Mouse (Mus musculus): ENCODE measurements around the gene Zfp335. TPM values are rescaled to one million over a fixed set of nuclear protein-coding genes. Genes with fewer than 3 reads are reported as not detected.
"Not testable (repeated sequence)": the region's sequence is repeated elsewhere in the genome, so short reads cannot be mapped to it uniquely, and the experiment has no call there.

The Zfp335 gene
- total and polyA plus RNA-seq, 3 experiments = 5.2 to 16.5 (median 12.0) TPM

DNA sequence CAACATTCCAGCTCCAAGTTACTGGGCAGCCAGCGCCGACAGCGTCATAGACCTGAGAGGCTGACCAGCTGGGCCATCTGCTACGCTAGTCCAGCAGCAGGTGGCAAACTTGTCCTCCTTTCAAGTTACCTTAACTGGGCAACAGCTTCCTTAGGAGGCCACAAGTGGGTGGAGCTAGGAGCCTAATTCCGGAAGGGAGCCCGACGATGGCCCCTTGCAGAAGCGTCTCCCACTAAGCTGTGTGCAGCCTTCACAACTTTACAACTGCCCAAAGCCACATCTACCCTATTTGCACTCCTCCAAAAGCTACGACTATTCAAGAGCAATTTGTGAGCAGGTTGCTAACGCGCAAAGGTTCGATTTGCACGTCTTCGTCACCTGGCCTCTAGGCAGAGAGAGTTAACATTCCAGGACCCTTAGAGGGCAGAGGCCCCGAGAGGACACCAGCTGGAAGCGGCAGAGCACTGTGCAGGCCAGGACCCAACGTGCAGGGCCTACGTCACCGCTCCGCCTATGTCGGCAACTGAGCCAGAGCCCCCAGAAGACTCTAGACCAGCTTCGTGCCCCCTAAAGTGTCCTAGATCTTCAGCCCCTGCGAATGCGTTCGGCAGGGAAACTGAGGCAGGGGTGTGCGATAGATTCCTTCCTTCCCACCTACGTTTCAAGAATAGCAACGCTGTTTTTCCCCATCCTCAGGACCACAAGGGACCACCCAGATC is 32.9 kb downstream of the Zfp335 start (continued):
- TF ChIP-seq E2F4 (IDR thresholded peaks at IDR 0.05; ENCODE audit: insufficient replicate concordance, low read depth, low read length) = no peak
- no peak for TF ChIP-seq MAFK (IDR thresholded peaks at IDR 0.05; ENCODE audit: insufficient replicate concordance, low read length)
- no peak for TF ChIP-seq KAT2A (IDR thresholded peaks at IDR 0.05; ENCODE audit: insufficient replicate concordance, low read length)
- TF ChIP-seq NRF1 (IDR thresholded peaks at IDR 0.05; ENCODE audit: low read depth, low read length) = peak; percentile 50; the same call in 1 of the 2 replicates

DNA sequence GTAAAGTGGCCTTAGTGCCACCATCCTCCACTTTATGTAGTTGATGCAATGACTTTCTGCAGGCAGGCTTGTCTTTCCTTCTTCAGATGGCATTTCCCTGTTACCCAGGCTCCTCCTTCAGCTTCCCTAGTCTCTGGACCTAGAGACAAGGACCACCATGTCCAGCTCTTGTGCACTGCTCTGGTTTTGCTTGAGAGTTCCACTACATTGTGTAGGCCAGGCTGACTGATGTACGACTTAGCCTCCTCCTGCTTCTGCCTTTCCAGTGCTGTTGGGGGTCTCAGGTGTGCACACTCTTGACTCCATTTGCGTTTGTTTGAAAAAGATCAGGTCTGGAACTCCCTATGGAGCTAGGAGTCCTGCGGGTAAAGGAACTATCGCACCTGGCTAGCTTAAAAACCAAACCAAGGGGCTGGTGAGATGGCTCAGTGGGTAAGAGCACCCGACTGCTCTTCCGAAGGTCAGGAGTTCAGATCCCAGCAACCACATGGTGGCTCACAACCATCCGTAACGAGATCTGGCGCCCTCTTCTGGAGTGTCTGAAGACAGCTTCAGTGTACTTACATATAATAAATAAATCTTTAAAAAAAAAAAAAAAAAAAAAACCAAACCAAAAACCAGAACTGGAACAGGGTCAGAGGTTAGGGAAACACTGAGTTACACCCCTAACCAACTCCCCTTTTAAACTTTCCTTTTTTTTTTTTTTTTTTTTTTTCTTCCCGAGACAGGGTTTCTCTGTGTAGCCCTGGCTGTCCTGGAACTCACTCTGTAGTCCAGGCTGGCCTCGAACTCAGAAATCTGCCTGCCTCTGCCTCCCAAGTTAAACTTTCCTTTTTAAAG is 34.0 kb downstream of the Zfp335 start:
- Histone ChIP-seq H3K4me2 (ENCODE audit: insufficient read depth, low read depth, poor library complexity, severe bottlenecking) (peak overlapping the region; percentile 53; the same call in 1 of the 2 replicates), H3K4me1 (ENCODE audit: control insufficient read depth in 1 of 2, insufficient read depth in 2 of 2) (peaks cover 2 to 22% of the 10 kb centered on the region in 2 experiments), H3K79me2 (replicated peaks; ENCODE audit: control insufficient read depth, extremely low read depth, insufficient read depth, poor library complexity, severe bottlenecking) (peaks cover 18% of the 10 kb centered on the region)
- DNase-seq (ENCODE audit: extremely low read depth); H3K4me3 ChIP-seq (replicated peaks in 1 of 3; ENCODE audit: low read depth in 2 of 3, low read length in 2 of 3, poor library complexity in 1 of 3); H3K27ac ChIP-seq (ENCODE audit: insufficient read depth, low read depth); H3K9ac ChIP-seq (ENCODE audit: insufficient read depth, low read depth); H3K27me3 ChIP-seq (replicated peaks); H3K36me3 ChIP-seq (replicated peaks in 1 of 2; ENCODE audit: control insufficient read depth in 1 of 2, insufficient read depth in 1 of 2, low read length in 1 of 2); H3K9me3 ChIP-seq (replicated peaks; ENCODE audit: low read length); dilution Hi-C loops (cut with MboI; ENCODE audit: extremely low pct_ligation_motif_present, extremely low pct_unique_long_range_greater_than_20kb, low sequenced_read_pairs): not testable (repeated sequence)
- in situ Hi-C loops (cut with MboI; ENCODE audit: low pct_ligation_motif_present, low pct_unique_long_range_greater_than_20kb, low sequenced_read_pairs) = loop anchor here (5.0 kb wide), 1 partner anchor 45 kb away; the partner anchor contains the start of genes Ctsa and Neurl2
- peak in 1 of 2 experiments; percentile 32; a peak in 1 of 4 replicates for TF ChIP-seq CTCF (conservative IDR thresholded peaks at IDR 0.05 in 1 of 2, IDR thresholded peaks at IDR 0.05 in 1 of 2; ENCODE audit: low read depth in 2 of 2, low read length in 2 of 2)
- peak; percentile 80 for TF ChIP-seq ZNF384 (IDR thresholded peaks at IDR 0.05; ENCODE audit: low read depth, low read length)

DNA sequence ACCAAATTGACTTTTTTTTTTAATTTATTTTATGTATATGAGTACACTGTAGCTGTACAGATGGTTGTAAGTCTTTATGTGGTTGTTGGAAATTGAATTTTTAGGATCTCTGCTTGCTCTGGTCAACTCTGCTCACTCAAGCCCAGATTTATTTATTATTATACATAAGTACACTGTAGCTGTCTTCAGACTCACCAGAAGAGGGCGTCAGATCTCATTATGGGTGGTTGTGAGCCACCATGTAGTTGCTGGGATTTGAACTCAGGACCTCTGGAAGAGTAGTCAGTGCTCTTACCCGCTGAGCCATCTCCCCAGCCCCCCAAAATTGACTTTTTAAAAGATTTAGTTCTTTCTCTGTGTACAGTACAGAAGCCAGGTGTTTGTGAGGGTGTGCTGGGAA is 35.9 kb downstream of the Zfp335 start:
- H3K27ac ChIP-seq (ENCODE audit: insufficient read depth, low read depth); H3K36me3 ChIP-seq (replicated peaks in 1 of 2; ENCODE audit: control insufficient read depth in 1 of 2, insufficient read depth in 1 of 2, low read length in 1 of 2); H3K4me2 ChIP-seq (ENCODE audit: insufficient read depth, low read depth, poor library complexity, severe bottlenecking); H3K9ac ChIP-seq (ENCODE audit: insufficient read depth, low read depth); H3K79me2 ChIP-seq (replicated peaks; ENCODE audit: control insufficient read depth, extremely low read depth, insufficient read depth, poor library complexity, severe bottlenecking); H3K9me3 ChIP-seq (replicated peaks; ENCODE audit: low read length); DNase-seq (ENCODE audit: extremely low read depth); H3K4me3 ChIP-seq (replicated peaks in 1 of 3; ENCODE audit: low read depth in 2 of 3, low read length in 2 of 3, poor library complexity in 1 of 3); dilution Hi-C loops (cut with MboI; ENCODE audit: extremely low pct_ligation_motif_present, extremely low pct_unique_long_range_greater_than_20kb, low sequenced_read_pairs); H3K27me3 ChIP-seq (replicated peaks); H3K4me1 ChIP-seq (ENCODE audit: control insufficient read depth in 1 of 2, insufficient read depth in 2 of 2): not testable (repeated sequence)
- in situ Hi-C loops (cut with MboI; ENCODE audit: low pct_ligation_motif_present, low pct_unique_long_range_greater_than_20kb, low sequenced_read_pairs) = loop anchor here (5.0 kb wide), 1 partner anchor 43 kb away; the partner anchor contains the start of genes Ctsa and Neurl2

DNA sequence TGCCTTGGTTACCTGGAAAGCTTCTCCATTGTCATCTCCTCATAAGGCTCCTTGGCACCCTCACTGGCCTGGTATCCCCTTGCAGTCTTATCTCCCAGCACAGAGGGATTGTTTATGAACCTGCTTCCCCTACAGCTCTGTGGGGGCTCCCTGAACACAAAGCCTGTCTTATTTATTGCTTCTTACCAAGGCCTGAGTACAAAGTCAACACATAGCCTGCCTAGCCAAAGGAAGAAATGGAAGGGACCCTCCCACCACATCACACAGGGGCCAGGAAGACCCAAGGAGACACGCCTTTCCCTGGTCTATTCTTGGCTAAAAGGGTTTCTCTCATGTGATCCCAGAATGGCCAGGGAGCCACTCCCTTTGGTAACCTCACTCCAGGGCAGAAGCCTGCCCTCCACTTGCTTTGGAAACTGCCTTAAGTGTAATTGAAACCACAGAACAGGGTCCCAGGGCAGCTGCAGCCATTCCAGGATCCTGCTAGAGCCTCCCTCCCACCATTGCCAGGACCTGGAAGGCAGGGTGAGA is 37.3 kb downstream of the Zfp335 start:
- H3K9ac ChIP-seq (ENCODE audit: insufficient read depth, low read depth) = no peak overlapping the region

More for the DNA sequence above, 37.3 kb downstream of the Zfp335 start:
- Histone ChIP-seq H3K36me3 (replicated peaks in 1 of 2; ENCODE audit: control insufficient read depth in 1 of 2, insufficient read depth in 1 of 2, low read length in 1 of 2) (peaks cover 0 to 4% of the 10 kb centered on the region in 2 experiments), H3K79me2 (replicated peaks; ENCODE audit: control insufficient read depth, extremely low read depth, insufficient read depth, poor library complexity, severe bottlenecking) (no peaks in the 10 kb centered on the region), H3K4me3 (replicated peaks in 1 of 3; ENCODE audit: low read depth in 2 of 3, low read length in 2 of 3, poor library complexity in 1 of 3) (no peak overlapping the region), H3K27me3 (replicated peaks) (no peaks in the 10 kb centered on the region), H3K27ac (ENCODE audit: insufficient read depth, low read depth) (no peak overlapping the region), H3K9me3 (replicated peaks; ENCODE audit: low read length) (peaks cover 11% of the 10 kb centered on the region), H3K4me1 (ENCODE audit: control insufficient read depth in 1 of 2, insufficient read depth in 2 of 2) (peaks cover 0 to 5% of the 10 kb centered on the region in 2 experiments; a peak in 2 of 4 replicates), H3K4me2 (ENCODE audit: insufficient read depth, low read depth, poor library complexity, severe bottlenecking) (no peak overlapping the region)
- dilution Hi-C loops (cut with MboI; ENCODE audit: extremely low pct_ligation_motif_present, extremely low pct_unique_long_range_greater_than_20kb, low sequenced_read_pairs) (no loop called here), in situ Hi-C loops (cut with MboI; ENCODE audit: low pct_ligation_motif_present, low pct_unique_long_range_greater_than_20kb, low sequenced_read_pairs) (no loop called here)
- no peak for TF ChIP-seq IRF4 (IDR thresholded peaks at IDR 0.05; ENCODE audit: low read depth, low read length)
- no peak for TF ChIP-seq HCFC1 (IDR thresholded peaks at IDR 0.05; ENCODE audit: low read depth, low read length)
- no peak for TF ChIP-seq SIN3A (IDR thresholded peaks at IDR 0.05; ENCODE audit: low read length)
- no peak for TF ChIP-seq MAFK (IDR thresholded peaks at IDR 0.05; ENCODE audit: insufficient replicate concordance, low read length)
- TF ChIP-seq KAT2A (IDR thresholded peaks at IDR 0.05; ENCODE audit: insufficient replicate concordance, low read length) = no peak
- TF ChIP-seq MYC (IDR thresholded peaks at IDR 0.05; ENCODE audit: low read depth, low read length) = no peak
- no peak for TF ChIP-seq POLR2A (IDR thresholded peaks at IDR 0.05; ENCODE audit: low read depth, low read length)
- TF ChIP-seq CHD2 (IDR thresholded peaks at IDR 0.05; ENCODE audit: low read length) = no peak
- no peak for TF ChIP-seq JUN (IDR thresholded peaks at IDR 0.05; ENCODE audit: insufficient read depth, low read depth, low read length)
- no peak for TF ChIP-seq MAZ (IDR thresholded peaks at IDR 0.05; ENCODE audit: low read depth, low read length)
- TF ChIP-seq RCOR1 (conservative IDR thresholded peaks at IDR 0.05; ENCODE audit: low read depth, low read length) = no peak
- no peak for TF ChIP-seq UBTF (IDR thresholded peaks at IDR 0.05; ENCODE audit: low read depth, low read length)
- TF ChIP-seq BHLHE40 (IDR thresholded peaks at IDR 0.05; ENCODE audit: low read depth, low read length) = no peak
- TF ChIP-seq EP300 (IDR thresholded peaks at IDR 0.05; ENCODE audit: low read length) = no peak
- TF ChIP-seq USF1 (IDR thresholded peaks at IDR 0.05; ENCODE audit: low read depth, low read length) = no peak
- DNase-seq (ENCODE audit: extremely low read depth) = no peak
